Mouse (Mus musculus) midbrain, embryonic 12.5 days (tissue): ENCODE data around the gene Gm49366. TPM values are rescaled to one million over a fixed set of nuclear protein-coding genes. Genes with fewer than 3 reads are reported as not detected.
"Not testable (repeated sequence)": the region's sequence is repeated elsewhere in the genome, so short reads cannot be mapped to it uniquely, and the experiment has no call there.

Experiments used
- ATAC-seq: fragments of 200-750 bp; cut with Nextera tagmentation; 2 replicates; pipeline ENCODE4 v1.8.0; 2017; ENCODE audit warnings: low read depth, moderate TSS enrichment, moderate library complexity; ENCODE audit not compliant: low FRiP score
- H3K27ac ChIP-seq: fragments of 300-500 bp; sonication (generic); replicated peaks from 2 replicates; pipeline ENCODE4 v1.5.1; 2016; ENCODE audit warnings: mild to moderate bottlenecking
- H3K27me3 ChIP-seq: fragments of 300-500 bp; sonication (generic); 2 replicates; pipeline ENCODE4 v1.6.1; 2016; ENCODE audit warnings: mild to moderate bottlenecking
- H3K36me3 ChIP-seq: fragments of 300-500 bp; sonication (generic); 2 replicates; pipeline ENCODE4 v1.6.1; 2016
- H3K4me1 ChIP-seq: fragments of 300-500 bp; sonication (generic); 2 replicates; pipeline ENCODE4 v1.6.1; 2016
- H3K4me2 ChIP-seq: fragments of 300-500 bp; sonication (generic); replicated peaks from 2 replicates; pipeline ENCODE4 v1.6.1; 2016; ENCODE audit warnings: mild to moderate bottlenecking, moderate library complexity
- H3K4me3 ChIP-seq: fragments of 300-500 bp; sonication (generic); 2 replicates; pipeline ENCODE4 v1.5.1; 2016; ENCODE audit warnings: mild to moderate bottlenecking
- H3K9ac ChIP-seq: fragments of 300-500 bp; sonication (generic); replicated peaks from 2 replicates; pipeline ENCODE4 v1.6.1; 2016; ENCODE audit warnings: mild to moderate bottlenecking, moderate library complexity
- H3K9me3 ChIP-seq: fragments of 300-500 bp; sonication (generic); 2 replicates; pipeline ENCODE4 v1.6.1; 2016; ENCODE audit warnings: mild to moderate bottlenecking
- WGBS: fragments of 180-500 bp; shearing (Covaris S2); methylation state at CpG from one replicate; pipeline ENCODE4 v1.1.7; 2016; 5-methylcytosine and 5-hydroxymethylcytosine counted together
- polyA plus RNA-seq: library from polyadenylated mRNA; unstranded; fragments of >200 nt; fragmentation: Nextera tagmentation; extraction: Ambion mirVana; gene quantifications from 2 replicates; pipeline ENCODE4 v1.2.1, GENCODE M21; 2016

The Gm49366 gene
- polyA plus RNA-seq, 1 experiment from 2014 or later, result not detected

GRCm38 (mm10) chr12:84063228-84063627, 24.5 kb downstream of the Gm49366 start:
- H3K4me1 ChIP-seq, result no peaks in the 10 kb centered on the region
- H3K4me2 ChIP-seq, result no peak overlapping the region
- no peaks in the 10 kb centered on the region for H3K36me3 ChIP-seq
- no peak overlapping the region for H3K27ac ChIP-seq
- 71% methylated on average over 5 of the region's 5 CpGs for WGBS
- H3K4me3 ChIP-seq, result no peak overlapping the region
- no peak overlapping the region for H3K9ac ChIP-seq
- ATAC-seq, result no peak
- H3K27me3 ChIP-seq, result peaks cover 5% of the 10 kb centered on the region
- H3K9me3 ChIP-seq, result no peaks in the 10 kb centered on the region

- WGBS, result 83% methylated on average over 2 of the region's 2 CpGs
- H3K4me2 ChIP-seq, result no peak overlapping the region
- no peak overlapping the region for H3K4me3 ChIP-seq
- H3K9ac ChIP-seq, result no peak overlapping the region
- no peak overlapping the region for H3K27ac ChIP-seq
- no peak for ATAC-seq
- no peaks in the 10 kb centered on the region for H3K9me3 ChIP-seq
- no peaks in the 10 kb centered on the region for H3K4me1 ChIP-seq
- no peaks in the 10 kb centered on the region for H3K36me3 ChIP-seq
- peaks cover 11% of the 10 kb centered on the region for H3K27me3 ChIP-seq
Observed at GRCm38 (mm10) chr12:84063833-84064232, 25.1 kb downstream of the Gm49366 start.

GRCm38 (mm10) chr12:84064621-84065020, 25.9 kb downstream of the Gm49366 start:
- no peaks in the 10 kb centered on the region for H3K4me1 ChIP-seq
- no peak for ATAC-seq
- H3K27me3 ChIP-seq, result peaks cover 19% of the 10 kb centered on the region
- H3K36me3 ChIP-seq, result no peaks in the 10 kb centered on the region
- H3K4me3 ChIP-seq, result no peak overlapping the region
- no peaks in the 10 kb centered on the region for H3K9me3 ChIP-seq
- H3K4me2 ChIP-seq, result no peak overlapping the region
- no peak overlapping the region for H3K9ac ChIP-seq
- H3K27ac ChIP-seq, result no peak overlapping the region
- 76% methylated on average over 8 of the region's 8 CpGs for WGBS

DNA sequence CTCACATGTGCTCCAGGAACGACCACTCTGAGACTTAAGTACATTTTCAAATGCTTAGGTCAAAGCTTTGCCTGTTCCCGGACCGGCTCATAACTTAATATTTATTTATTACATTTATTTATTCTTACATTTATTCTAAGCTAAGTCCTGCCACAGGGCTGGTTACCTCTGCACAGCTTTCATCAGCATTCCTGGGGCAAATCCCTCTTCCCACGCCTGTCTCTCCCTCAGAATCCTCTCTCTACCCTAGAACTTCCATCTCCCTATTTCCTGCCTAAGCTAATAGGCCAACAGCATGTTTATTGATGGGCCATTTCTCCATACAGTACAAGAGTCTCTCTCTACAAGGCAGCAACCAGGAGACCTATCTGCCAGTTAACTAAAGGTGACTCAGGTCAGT, 29.0 kb downstream of the Gm49366 start:
- Histone ChIP-seq H3K36me3 (no peaks in the 10 kb centered on the region), H3K4me1 (no peaks in the 10 kb centered on the region), H3K4me3 (no peak overlapping the region), H3K27me3 (peaks cover 34% of the 10 kb centered on the region), H3K4me2 (no peak overlapping the region), H3K27ac (no peak overlapping the region), H3K9me3 (no peaks in the 10 kb centered on the region), H3K9ac (no peak overlapping the region)
- 84% methylated on average over 4 of the region's 4 CpGs for WGBS
- ATAC-seq, result no peak

DNA sequence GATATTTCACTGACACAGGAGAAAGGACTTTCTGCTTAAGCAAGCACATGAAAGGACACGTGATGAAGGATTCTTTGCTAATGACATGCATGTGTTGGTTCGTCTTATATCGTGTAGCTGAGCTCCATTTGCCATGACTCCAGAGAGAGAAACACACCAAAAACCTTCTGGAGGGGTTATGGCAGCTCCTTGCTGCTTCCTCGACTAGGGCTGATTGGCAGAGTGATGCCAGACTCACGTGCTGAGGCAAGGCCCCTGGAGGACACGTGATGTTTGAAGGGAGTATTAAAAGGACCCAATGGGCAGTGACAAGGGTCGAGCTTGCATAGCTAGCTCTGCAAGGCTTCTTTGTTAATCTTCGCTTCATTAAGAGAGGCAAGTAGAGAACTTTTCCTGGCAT, 29.6 kb downstream of the Gm49366 start:
- no peak overlapping the region for H3K4me2 ChIP-seq
- 62% methylated on average over 8 of the region's 8 CpGs for WGBS
- H3K27me3 ChIP-seq, result peaks cover 34% of the 10 kb centered on the region

DNA sequence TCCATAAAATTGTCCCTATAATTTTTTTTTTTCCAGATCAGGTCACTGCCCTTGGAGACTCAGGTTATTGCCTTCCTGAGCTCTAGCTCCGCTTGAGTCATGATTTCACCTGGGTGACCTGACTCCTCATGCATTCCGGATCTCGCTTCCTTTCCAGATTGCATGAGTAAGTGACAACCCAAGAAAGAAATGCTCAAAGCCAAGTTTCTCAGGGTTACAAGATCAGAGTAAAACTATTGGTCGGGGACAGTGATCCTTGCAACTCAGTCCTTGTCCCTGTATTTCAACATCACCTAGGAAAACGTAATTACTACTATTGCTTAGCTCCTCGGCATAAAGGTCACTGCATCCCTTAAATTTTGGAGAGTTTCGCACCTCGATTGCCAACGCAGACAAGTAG, 30.3 kb downstream of the Gm49366 start, which contains the start of gene Acot5:
TSS of gene Acot5 (plus strand) at position 340 of the 400 bp plus-strand sequence.
- H3K4me1 ChIP-seq, result no peaks in the 10 kb centered on the region
- peak within 1 kb of the TSS; percentile 58 for H3K4me2 ChIP-seq
- H3K9me3 ChIP-seq, result no peaks in the 10 kb centered on the region
- H3K27me3 ChIP-seq, result peaks cover 34% of the 10 kb centered on the region
- no peaks in the 10 kb centered on the region for H3K36me3 ChIP-seq
- H3K9ac ChIP-seq, result peak within 1 kb of the TSS; percentile 24; the same call in 1 of the 2 replicates
- peak within 1 kb of the TSS; percentile 40 for H3K4me3 ChIP-seq
- 58% methylated on average over 9 of the region's 9 CpGs for WGBS
- ATAC-seq, result no peak
- no peak within 1 kb of the TSS for H3K27ac ChIP-seq

More for the DNA sequence above, 29.6 kb downstream of the Gm49366 start:
- Histone ChIP-seq H3K9ac (no peak overlapping the region), H3K9me3 (no peaks in the 10 kb centered on the region), H3K27ac (no peak overlapping the region), H3K4me3 (no peak overlapping the region), H3K4me1 (no peaks in the 10 kb centered on the region), H3K36me3 (no peaks in the 10 kb centered on the region)
- ATAC-seq, result no peak

- H3K4me1 ChIP-seq, ATAC-seq, H3K36me3 ChIP-seq, H3K27ac ChIP-seq, H3K9me3 ChIP-seq: not testable (repeated sequence)
- Histone ChIP-seq H3K27me3 (peaks cover 34% of the 10 kb centered on the region), H3K4me2 (peak overlapping the region; percentile 58), H3K4me3 (peak overlapping the region; percentile 40), H3K9ac (peak overlapping the region; percentile 24; the same call in 1 of the 2 replicates)
- 2% methylated on average over 47 of the region's 52 CpGs for whole genome bisulfite sequencing
Observed at GRCm38 (mm10) chr12:84069582-84069981, 30.8 kb downstream of the Gm49366 start.

- Histone ChIP-seq H3K9ac (no peak overlapping the region), H3K4me2 (no peak overlapping the region), H3K27me3 (peaks cover 34% of the 10 kb centered on the region), H3K4me3 (no peak overlapping the region), H3K9me3 (no peaks in the 10 kb centered on the region), H3K4me1 (no peaks in the 10 kb centered on the region), H3K36me3 (no peaks in the 10 kb centered on the region), H3K27ac (no peak overlapping the region)
- 93% methylated on average over 2 of the region's 2 CpGs for WGBS
- no peak for ATAC-seq
Observed at GRCm38 (mm10) chr12:84071696-84072095, 33.0 kb downstream of the Gm49366 start.

DNA sequence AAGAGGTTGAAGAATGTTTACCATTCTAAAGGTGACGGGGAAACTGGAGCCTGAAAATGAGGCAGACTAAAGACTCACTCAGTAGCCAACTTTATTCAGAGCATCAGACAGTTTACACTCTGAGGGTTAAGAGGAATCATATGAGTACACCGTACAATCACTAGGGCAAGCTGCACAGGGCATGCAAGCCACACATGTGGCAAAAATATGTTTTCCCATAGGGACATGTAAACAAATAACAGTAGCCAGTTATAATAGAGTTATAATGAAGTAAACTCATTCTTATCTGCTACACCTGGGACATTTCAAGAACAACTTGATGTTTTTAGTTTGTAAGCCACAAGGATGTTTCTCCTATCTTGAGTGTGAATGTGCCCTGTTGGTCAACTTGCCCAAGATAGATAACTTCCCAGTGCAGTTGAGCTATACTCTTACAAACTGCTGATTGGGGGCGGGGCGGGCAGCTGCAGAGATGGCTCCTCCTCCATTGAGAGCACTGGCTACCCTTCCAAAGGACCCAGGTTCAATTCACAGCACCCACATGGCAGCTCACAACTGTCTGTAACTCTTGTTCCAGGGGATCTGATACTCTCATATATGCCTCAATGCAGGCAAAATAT, 38.7 kb downstream of the Gm49366 start:
- Histone ChIP-seq H3K9me3 (no peaks in the 10 kb centered on the region), H3K4me2 (no peak overlapping the region), H3K36me3 (no peaks in the 10 kb centered on the region), H3K27me3 (no peaks in the 10 kb centered on the region), H3K9ac (no peak overlapping the region), H3K4me3 (no peak overlapping the region), H3K27ac (no peak overlapping the region), H3K4me1 (no peaks in the 10 kb centered on the region)
- WGBS, result 86% methylated on average over 4 of the region's 4 CpGs
- ATAC-seq, result no peak

- Histone ChIP-seq H3K4me2 (no peak overlapping the region), H3K27ac (no peak overlapping the region)
Observed at GRCm38 (mm10) chr12:84083842-84084241, 45.1 kb downstream of the Gm49366 start.

GRCm38 (mm10) chr12:84084581-84084980, 45.8 kb downstream of the Gm49366 start:
- no peaks in the 10 kb centered on the region for H3K36me3 ChIP-seq
- H3K27ac ChIP-seq, result no peak overlapping the region
- no peaks in the 10 kb centered on the region for H3K27me3 ChIP-seq
- 88% methylated on average over 4 of the region's 4 CpGs for WGBS
- H3K9me3 ChIP-seq, result peaks cover 8% of the 10 kb centered on the region; the same call in 1 of the 2 replicates
- H3K4me3 ChIP-seq, result no peak overlapping the region
- no peak overlapping the region for H3K4me2 ChIP-seq
- ATAC-seq, result no peak
- H3K4me1 ChIP-seq, result no peaks in the 10 kb centered on the region
- no peak overlapping the region for H3K9ac ChIP-seq

More at GRCm38 (mm10) chr12:84083842-84084241, 45.1 kb downstream of the Gm49366 start:
- no peak for ATAC-seq
- H3K36me3 ChIP-seq, result no peaks in the 10 kb centered on the region
- WGBS, result 84% methylated on average over 2 of the region's 2 CpGs
- H3K27me3 ChIP-seq, result no peaks in the 10 kb centered on the region
- H3K4me1 ChIP-seq, result no peaks in the 10 kb centered on the region
- no peak overlapping the region for H3K9ac ChIP-seq
- H3K4me3 ChIP-seq, result no peak overlapping the region
- H3K9me3 ChIP-seq, result 0 out of 2 replicates have a peak, but pooled peaks cover 2% of the 10 kb centered on the region

- H3K9ac ChIP-seq, H3K27ac ChIP-seq, ATAC-seq, H3K36me3 ChIP-seq, H3K4me2 ChIP-seq, H3K27me3 ChIP-seq, H3K4me1 ChIP-seq, H3K4me3 ChIP-seq: not testable (repeated sequence)
- 91% methylated on average over 5 of the region's 5 CpGs for WGBS
- H3K9me3 ChIP-seq, result peaks cover 15% of the 10 kb centered on the region; the same call in 1 of the 2 replicates
Observed at GRCm38 (mm10) chr12:84094666-84095065, 55.9 kb downstream of the Gm49366 start.
